Mouse (Mus musculus) lung, adult 2 months (tissue): ENCODE measurements around the gene Crcp.

ENCODE experiments used
- CTCF ChIP-seq: fragments of 200-500 bp; IDR thresholded peaks from 2 replicates; pipeline ENCODE4 v1.5.1; 2011; ENCODE audit warnings: mild to moderate bottlenecking, low read length, control low read depth; ENCODE audit not compliant: insufficient read depth
- POLR2A ChIP-seq: fragments of 200-500 bp; IDR thresholded peaks from 2 replicates; pipeline ENCODE4 v1.6.1; 2011; ENCODE audit warnings: low read depth, mild to moderate bottlenecking, control low read depth, low read length, borderline replicate concordance; ENCODE audit errors: extremely low read depth

DNA sequence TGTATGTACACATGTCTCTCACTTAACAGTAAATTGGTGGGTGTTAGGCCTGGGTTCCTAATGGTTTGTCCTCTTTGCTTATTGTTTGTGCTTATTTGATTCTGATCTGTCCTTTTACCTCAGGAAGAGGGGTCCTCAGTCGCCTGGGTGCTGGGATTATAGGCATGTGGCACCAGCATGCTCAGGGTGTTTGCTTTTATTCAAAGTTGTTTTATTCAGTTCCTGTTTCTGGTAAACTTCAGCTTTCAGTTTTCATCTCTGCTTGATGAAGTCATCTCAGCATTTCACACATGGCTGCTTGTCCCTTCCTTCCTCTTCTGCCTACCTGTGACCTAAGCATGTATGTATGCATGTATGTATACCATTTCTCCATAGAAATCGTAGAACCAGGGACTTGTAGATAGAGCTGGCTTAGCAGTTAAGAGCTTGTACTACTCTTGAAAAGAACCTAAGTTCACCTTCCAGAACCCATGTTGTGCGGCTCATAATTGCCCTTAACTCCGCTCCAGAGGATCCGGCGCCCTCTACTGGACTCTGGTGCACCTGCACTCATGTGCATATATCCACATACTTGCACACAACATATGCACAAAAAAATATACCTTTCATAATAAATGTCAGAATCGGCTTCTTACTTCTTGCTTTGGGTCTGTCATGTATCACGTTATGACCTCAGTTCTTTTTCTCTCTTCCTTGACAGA is 52.2 kb downstream of the Crcp start:
- peak; percentile 28; the same call in 1 of the 2 replicates for TF ChIP-seq CTCF
- no peak for TF ChIP-seq POLR2A
